Mouse (Mus musculus): ENCODE data around the gene Ccdc60. TPM values are rescaled to one million over a fixed set of nuclear protein-coding genes. Genes with fewer than 3 reads are reported as not detected.
"Not testable (repeated sequence)": the region's sequence is repeated elsewhere in the genome, so short reads cannot be mapped to it uniquely, and the experiment has no call there.

The Ccdc60 gene
- total and polyA plus RNA-seq, 2 experiments from 2014 or later, result 1.9 to 3.7 TPM

DNA sequence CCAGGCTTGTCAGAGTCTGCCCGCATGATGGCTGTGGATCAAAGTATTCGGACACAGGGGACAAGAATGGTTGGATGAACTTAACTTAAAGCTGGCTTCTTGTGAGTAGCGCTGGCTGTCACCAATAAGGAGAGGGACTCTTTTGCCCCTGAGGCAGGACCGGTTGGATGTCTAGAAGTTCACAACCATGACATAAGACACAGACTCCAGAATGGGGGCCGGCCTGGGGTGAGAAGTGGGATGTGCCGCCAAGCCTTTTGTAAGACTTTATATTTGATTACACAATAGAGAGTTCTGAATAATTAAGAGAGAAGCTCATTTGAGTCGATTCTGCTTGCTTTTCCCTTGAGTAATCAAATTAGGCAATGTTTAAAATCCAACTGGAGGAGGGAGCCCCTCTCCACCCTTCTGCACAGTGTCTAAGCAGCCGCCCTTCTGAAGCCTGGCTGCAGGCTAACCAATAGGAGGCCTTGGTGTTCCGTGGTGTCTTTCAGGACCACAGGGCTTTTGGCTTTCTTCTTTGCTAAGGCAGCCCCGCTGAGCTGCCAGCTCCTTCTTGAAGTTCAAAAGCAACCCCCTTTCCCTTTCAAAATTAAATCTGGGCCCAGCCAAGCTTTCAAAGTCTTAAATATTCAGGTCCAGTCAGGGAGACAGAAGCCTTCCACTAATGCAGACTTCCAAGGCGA lies 123.4 kb downstream of the Ccdc60 start:
- no peak for TF ChIP-seq CTCF (IDR thresholded peaks at IDR 0.05; ENCODE audit: low read depth)
- 24% methylated on average over 11 of the region's 11 CpGs for WGBS
- Histone ChIP-seq H3K4me2 (ENCODE audit: low read depth) (0 out of 2 replicates have a peak overlapping the region, but pooled peaks have one; percentile 1), H3K9ac (peak overlapping the region; percentile 22; the same call in 1 of the 2 replicates), H3K4me3 (ENCODE audit: low read depth, low read length) (no peak overlapping the region), H3K27ac (ENCODE audit: low read depth, low read length) (no peak overlapping the region), H3K36me3 (ENCODE audit: insufficient read depth) (no peaks in the 10 kb centered on the region), H3K27me3 (ENCODE audit: insufficient read depth, low read length) (no peaks in the 10 kb centered on the region), H3K9me3 (ENCODE audit: low read length) (no peaks in the 10 kb centered on the region), H3K4me1 (ENCODE audit: insufficient read depth) (no peaks in the 10 kb centered on the region)
- peak; percentile 56 for DNase-seq
- peak; percentile 90 for ATAC-seq

DNA sequence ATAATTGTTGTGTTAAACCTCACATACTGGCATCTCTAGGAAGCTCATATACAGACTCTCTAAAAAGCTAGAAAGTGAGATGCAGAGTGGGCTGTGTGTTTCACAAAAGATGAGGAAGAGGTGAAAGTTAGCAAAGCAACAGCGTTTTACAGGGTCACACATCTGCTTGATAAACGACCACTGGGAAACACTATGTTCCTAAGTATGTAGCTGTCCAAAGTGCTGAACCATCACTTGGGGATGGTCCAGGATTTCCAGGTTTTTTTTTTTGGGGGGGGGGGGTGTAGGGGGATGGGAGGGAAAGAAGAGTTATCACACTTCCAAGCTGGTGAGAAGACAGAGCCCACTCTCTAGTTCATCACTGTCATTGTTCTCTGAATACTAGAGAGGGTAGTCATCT lies 134.0 kb downstream of the Ccdc60 start:
- no peak overlapping the region for H3K4me2 ChIP-seq (ENCODE audit: low read depth)
- no peaks in the 10 kb centered on the region for H3K36me3 ChIP-seq (ENCODE audit: insufficient read depth)
- H3K4me3 ChIP-seq (ENCODE audit: low read depth, low read length), result no peak overlapping the region
- no peak for TF ChIP-seq CTCF (IDR thresholded peaks at IDR 0.05; ENCODE audit: low read depth)
- DNase-seq, result no peak
- H3K9me3 ChIP-seq (ENCODE audit: low read length), result no peaks in the 10 kb centered on the region
- H3K27me3 ChIP-seq (ENCODE audit: insufficient read depth, low read length), result no peaks in the 10 kb centered on the region
- no peak overlapping the region for H3K27ac ChIP-seq (ENCODE audit: low read depth, low read length)
- WGBS, result 41% methylated on average over 2 of the region's 2 CpGs
- no peak overlapping the region for H3K9ac ChIP-seq
- H3K4me1 ChIP-seq (ENCODE audit: insufficient read depth), result no peaks in the 10 kb centered on the region
- ATAC-seq, result no peak

DNA sequence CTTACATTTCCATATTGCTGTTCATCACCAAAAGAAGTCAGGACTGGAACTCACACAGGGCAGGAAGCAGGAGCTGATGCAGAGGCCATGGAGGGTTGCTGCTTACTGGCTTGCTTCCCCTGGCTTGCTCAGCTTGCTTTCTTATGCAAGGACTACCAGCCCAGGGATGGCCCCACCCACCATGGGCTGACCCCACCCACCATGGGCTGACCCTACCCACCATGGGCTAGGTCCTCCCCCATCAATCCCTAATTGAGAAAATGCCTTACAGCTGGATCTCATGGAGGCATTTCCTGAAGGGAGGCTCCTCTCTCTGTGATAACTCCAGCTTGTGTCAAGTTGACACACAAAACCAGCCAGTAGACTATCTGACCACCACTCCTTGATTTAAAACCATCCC lies 142.3 kb downstream of the Ccdc60 start:
- H3K4me1 ChIP-seq (ENCODE audit: insufficient read depth); H3K27ac ChIP-seq (ENCODE audit: low read depth, low read length); ATAC-seq; H3K9me3 ChIP-seq (ENCODE audit: low read length); H3K27me3 ChIP-seq (ENCODE audit: insufficient read depth, low read length); H3K9ac ChIP-seq; H3K36me3 ChIP-seq (ENCODE audit: insufficient read depth); DNase-seq; H3K4me3 ChIP-seq (ENCODE audit: low read depth, low read length); H3K4me2 ChIP-seq (ENCODE audit: low read depth): not testable (repeated sequence)

DNA sequence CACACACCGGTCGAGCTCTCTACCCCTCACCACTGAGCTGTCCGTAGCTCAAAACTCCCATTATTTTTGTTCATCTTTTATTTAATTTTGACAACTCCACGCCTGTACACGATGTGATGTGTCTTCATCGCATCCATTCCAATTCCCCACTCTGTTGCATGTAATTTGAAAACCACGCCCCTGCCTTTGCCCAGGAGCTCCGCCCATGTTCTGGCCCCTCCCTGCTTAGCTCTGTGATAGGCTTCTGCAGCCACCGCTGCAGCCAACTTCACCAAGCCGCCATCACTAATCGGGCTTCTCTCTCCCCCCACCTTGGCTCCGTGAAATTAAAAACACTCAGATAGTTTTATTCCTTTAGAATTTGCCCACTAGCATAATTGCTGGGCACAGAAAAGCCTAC lies 144.1 kb downstream of the Ccdc60 start:
- WGBS, result 76% methylated on average over 12 of the region's 12 CpGs
- no peak for TF ChIP-seq CTCF (IDR thresholded peaks at IDR 0.05; ENCODE audit: low read depth)
- no peak for ATAC-seq

DNA sequence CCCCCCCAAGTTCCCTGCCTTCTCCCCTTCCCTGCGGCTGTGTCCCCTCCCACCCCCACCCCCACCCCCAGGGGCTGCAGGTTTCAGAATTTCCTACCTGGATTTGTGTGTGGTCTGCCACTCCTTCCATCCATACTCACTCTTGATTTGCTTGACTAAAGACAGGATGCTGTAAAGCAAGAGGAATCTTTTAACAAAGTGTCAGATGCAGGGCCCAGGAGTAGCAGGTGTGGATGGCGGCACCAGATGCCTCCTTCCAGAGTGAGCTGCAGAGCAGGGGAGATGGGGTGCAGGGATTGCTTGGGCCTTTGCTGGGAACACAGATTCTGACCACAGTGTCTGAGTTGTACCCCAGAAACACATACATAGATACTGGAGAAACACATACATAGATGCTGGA lies 148.1 kb downstream of the Ccdc60 start:
- no peak overlapping the region for H3K27ac ChIP-seq (ENCODE audit: low read depth, low read length)
- no peak for TF ChIP-seq CTCF (IDR thresholded peaks at IDR 0.05; ENCODE audit: low read depth)
- no peak overlapping the region for H3K4me3 ChIP-seq (ENCODE audit: low read depth, low read length)
- no peaks in the 10 kb centered on the region for H3K4me1 ChIP-seq (ENCODE audit: insufficient read depth)
- no peaks in the 10 kb centered on the region for H3K9me3 ChIP-seq (ENCODE audit: low read length)
- ATAC-seq, result no peak
- DNase-seq, result no peak
- H3K36me3 ChIP-seq (ENCODE audit: insufficient read depth), result no peaks in the 10 kb centered on the region
- WGBS, result 58% methylated on average over 2 of the region's 2 CpGs
- no peak overlapping the region for H3K4me2 ChIP-seq (ENCODE audit: low read depth)
- no peaks in the 10 kb centered on the region for H3K27me3 ChIP-seq (ENCODE audit: insufficient read depth, low read length)
- no peak overlapping the region for H3K9ac ChIP-seq

More for the DNA sequence above, 144.1 kb downstream of the Ccdc60 start:
- Histone ChIP-seq H3K4me3 (ENCODE audit: low read depth, low read length) (no peak overlapping the region), H3K9me3 (ENCODE audit: low read length) (no peaks in the 10 kb centered on the region), H3K36me3 (ENCODE audit: insufficient read depth) (no peaks in the 10 kb centered on the region), H3K27me3 (ENCODE audit: insufficient read depth, low read length) (no peaks in the 10 kb centered on the region), H3K9ac (no peak overlapping the region), H3K4me2 (ENCODE audit: low read depth) (no peak overlapping the region), H3K27ac (ENCODE audit: low read depth, low read length) (no peak overlapping the region), H3K4me1 (ENCODE audit: insufficient read depth) (no peaks in the 10 kb centered on the region)
- no peak for DNase-seq

DNA sequence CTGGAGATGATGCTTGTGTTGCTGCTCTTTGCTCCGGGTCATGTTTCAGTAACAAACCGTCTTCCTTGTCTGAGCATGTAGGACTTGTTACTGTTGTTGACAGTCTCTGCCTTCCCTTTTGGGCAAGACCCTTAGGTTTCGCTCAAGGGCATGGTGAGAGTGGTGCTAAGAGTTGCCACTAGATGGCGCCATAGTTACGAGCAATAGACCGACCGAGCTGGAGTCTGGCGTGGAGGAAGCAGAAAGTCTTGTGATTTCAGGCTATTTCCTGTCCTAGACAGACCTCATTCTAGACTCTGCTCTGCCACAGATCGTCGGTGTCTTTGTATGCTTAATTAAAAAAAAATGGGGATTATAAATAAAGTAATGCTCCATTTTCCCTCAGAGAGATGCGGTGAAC lies 165.4 kb downstream of the Ccdc60 start:
- H3K9ac ChIP-seq, result no peak overlapping the region
- DNase-seq (peak; percentile 94), ATAC-seq (peak; percentile 89)
- no peak overlapping the region for H3K4me2 ChIP-seq (ENCODE audit: low read depth)
- H3K36me3 ChIP-seq (ENCODE audit: insufficient read depth), result no peaks in the 10 kb centered on the region
- no peaks in the 10 kb centered on the region for H3K9me3 ChIP-seq (ENCODE audit: low read length)
- 8% methylated on average over 11 of the region's 11 CpGs for WGBS
- H3K4me3 ChIP-seq (ENCODE audit: low read depth, low read length), result no peak overlapping the region
- H3K4me1 ChIP-seq (ENCODE audit: insufficient read depth), result no peaks in the 10 kb centered on the region
- H3K27ac ChIP-seq (ENCODE audit: low read depth, low read length), result no peak overlapping the region
- TF ChIP-seq CTCF (IDR thresholded peaks at IDR 0.05; ENCODE audit: low read depth), result peak; percentile 99
- H3K27me3 ChIP-seq (ENCODE audit: insufficient read depth, low read length), result no peaks in the 10 kb centered on the region

DNA sequence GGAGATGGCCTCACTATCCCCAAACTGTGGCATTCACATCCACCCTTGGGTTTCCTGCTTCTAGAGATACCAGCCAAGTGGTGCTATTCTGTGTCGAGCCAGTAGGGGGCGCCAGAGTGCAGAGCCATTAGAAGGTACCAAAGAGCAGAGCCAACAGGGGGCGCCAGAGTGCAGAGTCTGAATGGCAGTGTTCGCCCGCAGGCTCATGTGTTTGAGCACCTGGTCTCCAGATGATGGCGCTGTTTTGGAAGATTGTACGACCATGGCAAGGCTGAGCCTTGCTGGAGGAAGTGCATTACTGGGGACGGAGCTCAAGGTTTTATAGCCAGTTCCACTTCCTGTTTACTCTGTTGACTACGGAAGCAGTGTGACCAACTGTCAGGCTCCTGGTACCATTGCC lies 172.2 kb downstream of the Ccdc60 start:
- H3K4me1 ChIP-seq (ENCODE audit: insufficient read depth), result no peaks in the 10 kb centered on the region
- H3K4me3 ChIP-seq (ENCODE audit: low read depth, low read length), result no peak overlapping the region
- WGBS, result 46% methylated on average over 9 of the region's 9 CpGs
- TF ChIP-seq CTCF (IDR thresholded peaks at IDR 0.05; ENCODE audit: low read depth), result peak; percentile 88
- no peak overlapping the region for H3K27ac ChIP-seq (ENCODE audit: low read depth, low read length)
- no peaks in the 10 kb centered on the region for H3K9me3 ChIP-seq (ENCODE audit: low read length)
- peak; percentile 63 for DNase-seq
- no peaks in the 10 kb centered on the region for H3K27me3 ChIP-seq (ENCODE audit: insufficient read depth, low read length)
- no peak for ATAC-seq
- H3K36me3 ChIP-seq (ENCODE audit: insufficient read depth), result no peaks in the 10 kb centered on the region
- no peak overlapping the region for H3K4me2 ChIP-seq (ENCODE audit: low read depth)
- H3K9ac ChIP-seq, result no peak overlapping the region
